Mouse (Mus musculus): ENCODE measurements around the gene Abca4. TPM values are rescaled to one million over a fixed set of nuclear protein-coding genes. Genes with fewer than 3 reads are reported as not detected.
A peak's percentile ranks its signal among the peaks of the same experiment; 100 is the strongest.
"Not testable (repeated sequence)": the region's sequence is repeated elsewhere in the genome, so short reads cannot be mapped to it uniquely, and the experiment has no call there.

Gene Abca4
- total RNA-seq, 2 experiments from 2014 or later, result 2.8 to 3.6 TPM

DNA sequence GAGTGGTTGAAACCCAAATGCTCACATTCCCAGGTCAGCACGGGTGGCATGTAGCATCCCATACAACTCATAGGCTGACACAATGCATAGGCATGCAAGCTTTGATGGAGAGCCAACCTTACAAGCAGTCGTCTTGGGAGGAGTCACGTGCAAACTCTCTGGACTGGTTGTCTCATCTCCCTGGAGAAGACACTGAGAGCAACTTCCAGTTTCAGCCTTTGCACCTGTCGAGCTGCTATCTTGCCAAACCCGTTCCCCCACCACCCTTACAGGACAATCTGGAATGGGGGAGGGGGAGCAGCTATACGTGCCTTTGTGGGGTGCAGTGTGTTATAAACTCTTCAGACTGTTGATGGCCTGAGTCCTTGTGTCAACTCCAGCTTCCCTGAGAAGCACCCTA is 4.9 kb downstream of the Abca4 start:
- no peak for DNase-seq (ENCODE audit: low spot score in 2 of 2)

DNA sequence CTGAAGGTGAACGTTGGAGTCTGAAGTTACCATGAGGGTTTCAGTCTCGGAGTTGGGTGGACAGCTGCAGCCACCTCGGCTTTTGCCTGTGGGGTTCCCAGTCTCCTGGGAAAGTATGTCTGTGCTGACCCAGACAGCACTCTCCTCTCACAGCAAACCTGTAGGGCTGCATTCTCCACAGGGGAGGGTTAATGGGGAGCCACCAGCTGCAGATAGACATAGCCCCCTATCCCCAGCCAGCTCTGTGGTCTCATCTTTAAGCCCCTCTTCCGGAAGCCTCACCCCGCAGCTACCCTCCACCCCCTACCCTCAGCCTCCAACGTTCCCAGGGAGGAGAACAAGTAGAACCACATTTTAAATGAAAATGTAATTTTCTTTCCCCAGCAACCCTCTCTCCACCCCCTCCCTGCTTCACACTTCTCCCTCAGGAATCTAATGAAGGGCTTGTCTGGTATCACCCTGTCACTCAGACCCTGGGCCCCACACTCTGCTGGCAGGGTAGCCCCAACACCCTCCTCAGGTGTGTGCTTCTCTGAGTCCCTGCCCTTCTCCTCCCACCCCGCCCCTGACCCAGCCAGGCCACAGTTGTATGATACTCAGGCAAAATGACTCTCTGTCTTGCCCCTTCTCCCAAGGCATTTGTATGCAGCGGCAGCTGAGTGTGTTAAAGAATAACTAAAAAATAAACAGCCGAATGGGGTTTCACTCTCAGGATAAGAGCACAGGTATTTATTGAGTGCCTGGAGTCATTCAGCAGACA is 14.4 kb downstream of the Abca4 start:
- no peak for DNase-seq (ENCODE audit: low spot score in 2 of 2)

DNA sequence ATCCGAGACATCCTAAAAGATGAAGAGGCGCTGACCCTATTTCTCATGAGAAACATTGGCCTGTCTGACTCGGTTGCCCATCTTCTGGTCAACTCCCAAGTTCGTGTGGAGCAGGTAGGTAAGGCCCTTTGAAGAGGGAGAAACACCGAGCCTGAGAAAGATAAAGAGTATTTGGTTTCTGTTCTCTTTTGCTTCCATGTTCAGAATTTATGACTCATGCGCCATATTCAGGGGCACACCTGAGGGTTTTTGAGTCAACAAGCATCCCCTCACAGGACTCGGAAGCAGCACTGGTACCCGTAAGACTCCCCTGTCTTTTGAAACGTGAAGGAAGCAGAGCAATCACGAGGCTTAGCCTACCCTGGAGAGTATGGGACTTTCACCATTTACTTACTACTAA is 18.3 kb downstream of the Abca4 start:
- no peak for DNase-seq (ENCODE audit: low spot score in 2 of 2)

DNA sequence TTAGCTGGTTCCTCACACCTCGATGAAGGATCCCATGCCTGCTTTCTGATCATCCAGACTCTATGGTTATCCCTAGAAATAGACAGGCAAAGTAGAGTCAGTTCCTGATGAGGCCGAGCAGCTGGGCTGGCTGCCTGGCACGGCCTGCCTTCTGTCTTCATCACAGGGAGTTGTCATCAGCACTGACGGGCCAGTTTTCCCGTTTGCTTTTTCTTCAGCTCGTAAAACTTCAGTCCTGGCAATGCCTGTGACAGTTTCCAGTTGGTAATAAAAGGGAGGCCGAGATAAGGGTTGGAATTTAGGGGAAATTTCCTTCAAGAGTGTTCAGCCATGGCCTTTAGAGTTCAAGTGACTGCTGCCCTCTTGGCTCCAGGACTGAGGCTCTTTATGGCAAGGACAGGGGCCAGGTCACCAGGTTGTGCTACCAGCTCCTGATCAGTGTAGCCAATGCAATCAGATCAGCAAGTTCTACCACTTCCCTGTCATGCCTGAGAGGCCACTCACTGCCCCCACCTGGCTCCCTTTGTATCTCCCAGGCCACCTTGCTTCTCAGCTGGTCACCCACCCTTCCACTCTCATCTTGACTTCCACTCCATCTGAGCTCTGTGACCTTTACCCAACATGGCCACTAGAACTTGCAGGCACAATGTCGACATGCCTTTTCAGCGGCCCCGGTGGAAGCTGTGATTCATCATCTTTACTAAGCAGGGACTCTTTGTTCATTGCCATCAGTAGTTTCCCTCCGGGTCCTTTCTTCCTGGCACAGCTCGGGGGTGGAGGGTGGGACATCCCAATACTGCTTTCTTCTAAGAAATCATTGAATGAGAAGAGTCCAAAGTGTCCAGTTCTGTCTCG is 20.5 kb downstream of the Abca4 start:
- DNase-seq (ENCODE audit: low spot score in 2 of 2), result no peak

DNA sequence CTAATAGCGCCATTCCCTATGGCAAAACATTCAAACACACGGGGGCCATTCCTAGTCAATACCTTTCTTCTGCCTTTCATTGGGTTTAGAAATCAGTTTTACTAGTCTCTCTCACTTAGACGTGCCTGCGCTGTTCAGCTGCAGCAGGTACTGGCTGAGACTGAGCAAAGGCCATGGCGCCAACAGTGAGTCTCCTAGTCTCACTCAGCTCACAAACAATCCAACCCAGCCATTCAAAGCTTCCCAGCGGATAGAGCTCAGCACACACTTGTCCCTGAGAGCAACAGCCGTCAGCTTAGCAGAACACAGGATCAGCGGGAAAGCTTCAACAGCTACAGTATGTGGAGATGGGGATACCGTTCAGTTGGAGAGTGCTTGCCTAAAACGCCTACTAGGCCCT is 27.5 kb downstream of the Abca4 start:
- no peak for DNase-seq (ENCODE audit: low spot score in 2 of 2)

DNA sequence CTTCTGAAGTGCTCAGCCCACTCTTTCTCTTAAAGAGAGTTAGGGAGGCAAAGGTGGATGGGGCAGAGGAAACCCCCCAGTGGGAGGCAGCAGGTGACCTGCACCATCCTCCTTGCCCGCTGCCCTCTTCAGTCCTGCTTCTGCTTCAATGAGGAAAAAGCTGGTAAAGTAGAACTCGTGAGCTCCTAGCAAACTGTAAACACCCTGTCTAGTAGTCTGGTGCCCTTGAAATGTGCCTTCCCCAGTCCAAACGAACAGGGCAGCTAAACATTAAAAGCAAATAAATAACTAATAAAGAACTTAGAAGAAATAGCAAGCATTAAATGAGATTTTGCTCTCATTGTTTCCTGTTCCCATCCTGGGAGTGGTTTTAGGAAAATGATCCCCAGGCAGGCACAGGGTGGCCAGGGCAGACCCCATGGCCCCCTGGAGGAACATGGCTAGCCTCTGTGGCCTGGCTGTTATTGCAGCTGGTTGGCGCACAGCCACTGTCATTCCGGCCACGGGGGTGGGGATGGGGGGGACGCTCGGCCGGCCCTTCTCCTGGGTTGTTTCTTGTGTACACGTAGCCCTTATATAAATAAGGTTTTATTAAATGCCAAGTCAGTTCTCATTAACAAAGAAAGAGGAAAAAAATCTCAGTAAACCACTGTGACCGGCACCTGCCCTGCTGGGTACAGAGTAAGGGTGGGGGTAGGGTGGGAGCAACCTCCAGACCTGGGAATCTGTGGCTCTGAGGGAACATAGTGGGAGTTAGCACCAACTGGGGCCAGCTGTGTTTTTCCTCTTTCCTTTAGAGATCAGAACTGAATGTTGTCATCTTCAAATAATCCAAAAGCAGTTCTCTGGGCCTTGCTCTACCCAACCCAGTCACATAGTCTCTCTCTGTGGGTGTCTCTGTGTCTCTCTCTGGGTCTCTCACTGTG is 28.7 kb downstream of the Abca4 start:
- DNase-seq (ENCODE audit: low spot score in 2 of 2), result no peak

DNA sequence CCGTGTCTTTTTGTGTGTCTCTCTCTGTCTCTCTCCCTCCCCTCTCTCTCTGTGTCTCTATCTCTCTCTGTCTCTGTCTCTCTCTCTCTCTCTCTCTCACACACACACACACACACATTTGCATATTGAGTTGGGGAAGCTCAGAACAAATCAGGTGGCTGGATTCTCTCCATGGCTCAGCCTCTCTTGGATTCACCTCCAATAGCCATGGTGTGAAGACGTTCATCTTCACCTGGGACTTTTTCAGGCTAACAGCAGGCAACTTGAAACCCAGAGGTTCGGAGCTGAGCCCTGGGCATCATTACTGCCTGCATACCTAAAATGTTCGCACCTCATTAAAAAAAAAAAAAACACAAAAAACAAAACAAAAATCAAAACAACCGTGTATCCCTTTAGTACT is 29.4 kb downstream of the Abca4 start:
- DNase-seq (ENCODE audit: low spot score in 2 of 2), result no peak

DNA sequence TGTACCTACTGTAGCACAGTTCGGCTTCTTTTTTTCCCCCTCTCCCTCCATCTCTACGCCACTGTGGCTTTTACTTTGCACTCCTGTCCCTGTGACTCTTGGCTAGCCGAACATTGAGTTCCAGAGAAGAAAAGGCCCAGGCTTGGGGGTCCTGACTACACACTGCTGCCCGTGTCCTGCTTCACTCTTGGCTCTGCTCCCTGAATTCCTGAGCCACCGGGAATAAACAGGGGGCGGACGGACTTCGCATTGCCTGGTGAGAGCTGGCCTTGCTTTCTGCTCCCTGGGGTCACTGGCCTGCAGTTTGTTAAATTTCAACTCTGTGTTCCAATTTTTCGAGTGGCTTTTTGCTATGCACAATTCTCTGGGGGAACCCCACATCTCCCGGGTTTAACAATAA is 30.1 kb downstream of the Abca4 start:
- no peak for DNase-seq (ENCODE audit: low spot score in 2 of 2)

DNA sequence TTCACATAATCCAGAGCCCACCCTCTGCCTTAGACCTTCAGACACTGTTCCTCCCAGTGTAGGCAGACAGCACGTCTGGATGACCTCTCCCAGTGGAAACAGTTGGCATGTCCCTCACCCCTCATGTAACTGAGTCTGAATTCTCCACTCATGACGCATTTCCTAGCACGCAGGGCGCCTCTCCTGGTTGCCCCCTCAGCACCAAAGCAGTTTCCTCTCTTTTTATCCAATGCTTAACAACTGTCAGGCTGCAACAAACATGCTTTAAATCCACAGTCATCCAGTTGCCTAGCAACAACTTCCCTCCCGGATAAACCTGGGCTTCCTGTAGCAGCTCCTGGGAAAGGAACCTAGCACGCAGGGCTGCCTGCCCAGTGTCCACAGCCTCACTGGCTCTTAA is 33.9 kb downstream of the Abca4 start:
- DNase-seq (ENCODE audit: low spot score in 2 of 2), result no peak

DNA sequence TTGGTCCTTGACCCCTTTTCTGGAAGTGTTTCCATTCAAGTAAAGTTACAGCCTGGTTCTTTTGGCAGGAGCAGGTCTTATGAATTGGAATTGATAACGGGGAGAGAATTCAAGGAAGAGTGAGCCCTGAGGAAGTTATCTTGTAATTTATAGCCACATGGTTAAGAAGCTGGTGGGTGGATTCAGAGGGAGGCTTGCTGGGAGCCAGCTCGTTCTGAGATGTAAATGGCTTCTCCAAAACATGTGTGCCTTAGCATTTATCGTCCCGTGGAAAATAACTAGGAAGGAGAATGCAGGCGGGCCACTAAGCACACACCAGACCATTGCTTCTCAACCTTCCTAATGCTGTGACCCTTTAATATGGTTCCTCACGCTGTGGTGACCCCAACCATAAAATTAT is 34.9 kb downstream of the Abca4 start:
- no peak for DNase-seq (ENCODE audit: low spot score in 2 of 2)

DNA sequence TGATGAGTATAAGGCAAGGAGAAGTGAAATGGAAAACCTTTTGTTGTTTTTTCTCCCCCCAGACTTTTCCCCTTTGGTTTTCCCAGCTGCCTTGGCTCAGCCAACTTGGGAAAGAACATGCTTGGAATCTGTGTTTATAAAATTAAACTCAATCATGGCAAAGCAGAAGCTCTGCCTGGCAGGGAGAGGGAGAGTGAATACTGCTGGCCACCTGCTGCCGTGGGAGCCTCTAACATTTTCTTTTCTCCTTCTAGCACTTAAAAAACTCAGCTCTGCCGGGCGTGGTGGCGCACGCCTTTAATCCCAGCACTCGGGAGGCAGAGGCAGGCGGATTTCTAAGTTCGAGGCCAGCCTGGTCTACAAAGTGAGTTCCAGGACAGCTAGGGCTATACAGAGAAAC is 37.4 kb downstream of the Abca4 start:
- not testable (repeated sequence) for DNase-seq (ENCODE audit: low spot score in 2 of 2)

DNA sequence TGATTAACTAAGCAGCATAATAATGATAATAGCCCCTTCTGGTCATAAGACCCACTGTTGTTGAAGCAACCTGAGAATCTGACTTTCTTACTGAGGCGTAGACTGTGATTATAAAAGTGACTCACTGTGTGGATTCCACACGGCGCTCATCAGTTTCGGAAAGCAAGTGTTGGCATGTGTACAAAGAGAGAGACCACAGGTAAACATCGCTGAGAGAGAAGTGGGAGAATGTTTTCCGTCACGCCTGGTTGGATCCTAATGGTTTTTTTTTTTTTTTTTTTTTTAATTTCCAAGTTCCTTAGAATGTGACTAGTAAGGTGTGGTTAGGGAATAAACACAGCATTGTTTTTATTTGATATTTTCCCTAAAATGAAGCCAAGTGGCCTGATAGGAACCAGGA is 38.1 kb downstream of the Abca4 start:
- no peak for DNase-seq (ENCODE audit: low spot score in 2 of 2)

DNA sequence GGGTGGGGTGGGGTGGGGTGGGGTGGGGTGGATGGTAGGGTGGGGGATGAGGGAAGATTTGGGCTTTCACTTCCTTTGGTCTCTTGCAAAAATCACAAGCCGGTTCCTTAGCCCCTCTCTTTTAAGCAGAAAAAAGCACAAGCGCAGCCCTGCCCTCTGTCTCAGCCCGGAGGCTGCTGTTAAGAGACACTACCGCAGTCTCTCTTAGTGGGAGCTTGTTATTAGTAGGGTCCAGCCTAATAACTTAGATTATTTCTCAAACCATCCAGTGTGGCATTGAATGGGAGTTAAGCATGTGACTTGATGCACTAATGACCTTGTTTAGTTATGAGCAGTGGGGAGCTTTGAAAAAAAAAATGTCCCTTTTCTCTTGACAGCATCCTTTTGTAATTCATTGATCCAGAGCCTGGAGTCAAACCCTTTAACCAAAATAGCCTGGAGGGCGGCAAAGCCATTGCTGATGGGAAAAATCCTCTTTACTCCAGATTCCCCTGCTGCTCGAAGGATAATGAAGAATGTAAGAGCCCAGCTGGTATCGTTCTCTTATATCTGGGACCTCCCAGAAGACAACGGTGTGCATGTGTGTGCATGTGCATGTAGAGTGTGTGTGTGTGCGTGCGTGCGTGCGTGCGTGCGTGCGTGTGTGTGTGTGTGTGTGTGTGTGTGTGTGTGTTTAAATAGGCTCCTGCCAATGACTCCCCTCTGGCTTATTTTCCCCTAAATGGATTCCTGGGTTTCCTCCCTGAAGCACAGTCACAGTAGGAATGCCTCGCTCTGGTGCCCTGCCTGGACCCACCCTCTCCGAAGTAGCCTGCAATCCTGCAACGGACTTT is 41.1 kb downstream of the Abca4 start:
- no peak for DNase-seq (ENCODE audit: low spot score in 2 of 2)

DNA sequence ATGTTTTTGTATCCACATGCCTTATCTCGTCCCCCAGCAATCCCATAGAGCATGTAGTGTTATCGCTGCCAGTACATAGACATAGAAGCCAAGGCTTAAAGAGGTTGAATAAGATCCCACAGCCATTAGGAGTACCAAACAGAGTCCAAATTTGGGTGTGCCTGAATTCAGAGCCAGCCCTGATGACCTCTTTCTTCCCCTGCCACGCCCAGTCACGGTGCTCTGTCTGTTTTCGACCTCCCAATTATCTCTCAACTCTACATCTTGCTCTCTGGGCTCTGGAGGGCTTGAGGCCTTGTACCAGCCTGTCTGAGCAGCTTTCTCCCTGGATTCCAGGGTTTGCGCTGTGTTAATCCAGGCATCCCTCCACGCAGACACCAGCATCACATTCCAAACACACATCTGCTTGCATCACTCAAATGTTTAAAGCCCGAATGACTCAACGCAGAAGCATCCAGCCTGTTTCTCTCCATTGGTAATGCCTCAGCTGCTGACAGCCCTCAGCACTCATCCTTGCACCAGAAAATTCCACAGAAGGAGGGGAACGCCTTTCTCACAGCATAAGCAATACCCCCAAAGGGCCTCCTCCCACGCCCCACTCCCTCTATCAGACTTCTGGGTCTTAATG is 43.9 kb downstream of the Abca4 start:
- DNase-seq (ENCODE audit: low spot score in 2 of 2), result no peak

DNA sequence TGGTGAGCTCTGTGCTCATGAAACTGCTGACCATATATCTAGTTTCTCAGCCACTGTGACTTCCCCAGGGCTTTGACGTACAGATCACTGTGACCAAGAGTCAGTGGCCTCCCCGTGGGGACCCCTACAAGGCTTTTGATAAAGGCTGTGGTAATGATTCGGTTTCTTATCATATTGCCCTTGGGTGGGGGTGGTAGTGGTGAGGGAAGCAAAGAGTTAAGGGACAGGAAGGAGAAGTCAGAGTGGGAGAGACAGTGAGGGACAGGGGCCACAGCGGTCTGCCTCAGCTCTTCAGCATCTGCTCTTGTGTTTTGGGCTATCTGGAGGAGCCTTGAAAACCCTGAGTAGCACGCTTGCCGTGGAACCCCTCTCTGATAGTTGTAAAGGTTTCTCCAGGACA is 46.1 kb downstream of the Abca4 start:
- no peak for DNase-seq (ENCODE audit: low spot score in 2 of 2)

DNA sequence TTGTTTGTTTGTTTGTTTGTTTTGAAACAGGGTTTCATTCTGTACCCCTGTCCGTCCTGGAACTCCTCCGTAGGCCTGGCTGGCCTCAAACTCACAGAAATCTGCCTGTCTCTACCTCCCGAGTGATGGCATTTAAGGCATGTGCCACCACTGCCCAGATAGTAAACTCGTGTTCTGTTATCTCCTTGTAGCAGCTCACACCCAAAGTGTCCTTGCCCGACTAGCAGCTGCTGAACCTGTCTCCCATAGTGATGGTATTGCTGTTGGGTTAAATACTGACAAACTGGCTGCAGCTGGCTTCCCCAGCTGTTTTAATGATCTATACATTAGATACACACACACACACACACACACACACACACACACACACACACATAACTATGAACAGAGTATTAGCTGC is 55.5 kb downstream of the Abca4 start:
- no peak for DNase-seq (ENCODE audit: low spot score in 2 of 2)

DNA sequence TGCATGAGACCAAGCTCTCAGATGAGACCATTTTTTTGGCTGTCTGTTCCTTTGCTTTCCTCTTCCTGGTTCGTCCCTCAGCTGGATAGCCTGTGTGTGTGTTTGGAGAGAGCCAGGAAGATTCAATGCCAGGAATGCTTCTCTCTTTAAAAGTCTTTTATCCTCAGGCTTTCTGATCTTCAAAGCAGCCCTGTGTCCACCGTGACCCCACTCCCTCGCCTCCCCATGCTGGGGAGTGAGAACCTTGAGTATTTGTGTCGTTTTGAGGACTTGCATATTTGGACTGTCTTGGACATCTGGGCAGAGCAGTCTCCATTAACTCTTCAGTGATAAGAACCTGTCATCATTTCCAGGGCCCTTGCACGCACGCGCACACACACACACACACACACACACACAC is 57.8 kb downstream of the Abca4 start:
- DNase-seq (ENCODE audit: low spot score in 2 of 2), result no peak

DNA sequence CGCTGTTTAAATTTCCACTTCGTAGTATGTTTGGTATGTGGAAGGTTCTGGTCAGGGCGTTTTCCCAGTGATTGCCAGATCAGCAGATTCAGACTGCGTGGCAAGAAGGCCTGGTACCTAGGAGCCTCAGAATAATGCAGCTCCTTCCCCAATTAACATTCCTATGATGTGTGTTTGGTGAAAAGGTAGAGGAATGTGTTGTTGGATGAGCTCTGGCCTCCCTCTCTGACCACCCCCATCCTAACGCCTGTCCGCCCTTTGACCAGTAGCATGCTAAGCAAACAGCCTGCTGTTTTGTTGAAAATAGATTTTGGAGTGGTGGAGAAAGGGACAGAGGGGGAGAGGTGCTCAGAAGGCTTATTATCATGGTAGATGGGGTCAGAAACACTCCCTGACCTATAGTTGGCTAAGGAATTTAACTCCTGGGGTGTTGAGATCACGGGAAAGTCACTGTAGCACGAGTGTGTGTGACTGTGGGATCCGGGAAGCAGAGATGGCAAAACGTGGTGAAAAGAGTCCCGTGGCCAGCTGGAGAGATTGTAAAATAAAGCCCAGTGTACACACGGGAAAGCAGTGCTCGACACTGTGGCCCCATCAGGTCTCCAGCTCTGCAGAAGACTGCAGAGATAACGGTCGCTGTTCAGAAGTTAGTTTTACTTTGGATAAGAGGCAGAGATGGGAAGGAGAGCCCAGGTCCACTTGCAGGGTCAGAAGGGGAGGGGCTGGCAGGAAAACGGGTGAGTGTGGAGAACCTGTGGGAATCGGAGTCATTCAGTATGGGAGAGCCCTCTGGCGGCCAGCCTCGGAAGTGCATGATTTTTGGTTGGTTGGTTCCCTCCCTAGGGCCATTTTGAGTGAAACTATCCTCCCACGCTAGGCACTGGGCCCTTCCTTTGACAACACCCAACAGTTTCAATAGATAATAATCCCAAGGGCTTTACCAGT is 59.9 kb downstream of the Abca4 start:
- DNase-seq (ENCODE audit: low spot score in 2 of 2), result peak; percentile 65 to 75

DNA sequence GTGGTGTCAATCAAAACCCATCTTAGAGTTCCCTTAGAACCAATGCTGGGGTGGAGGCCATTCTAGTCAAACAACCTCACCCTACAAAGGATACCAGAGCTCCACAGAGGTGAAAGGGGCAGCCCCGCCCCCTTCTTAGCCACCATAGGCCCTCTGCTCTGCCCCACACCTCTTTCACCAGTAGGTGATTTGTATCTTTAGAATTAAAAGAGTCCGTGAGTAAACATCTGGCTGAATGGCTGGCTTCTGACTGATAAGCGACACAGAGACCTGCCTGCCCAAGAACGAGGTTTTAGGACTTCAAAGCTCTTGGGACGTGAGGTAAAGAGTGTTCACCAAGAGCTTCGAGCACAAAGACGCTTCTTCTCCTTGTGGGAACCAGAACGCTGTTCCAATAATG is 62.7 kb downstream of the Abca4 start:
- DNase-seq (ENCODE audit: low spot score in 2 of 2), result no peak

All from adrenal gland, postnatal 4 days (tissue).